Mouse (Mus musculus) 3T3-L1 (cell line): ENCODE measurements around the gene Rrp8.

Experiments used
- DNase-seq: peaks from one replicate; pipeline ENCODE4 v3.0.0-alpha.2; 2015; ENCODE audit warnings: low read depth, low spot score

Rrp8 gene

DNA sequence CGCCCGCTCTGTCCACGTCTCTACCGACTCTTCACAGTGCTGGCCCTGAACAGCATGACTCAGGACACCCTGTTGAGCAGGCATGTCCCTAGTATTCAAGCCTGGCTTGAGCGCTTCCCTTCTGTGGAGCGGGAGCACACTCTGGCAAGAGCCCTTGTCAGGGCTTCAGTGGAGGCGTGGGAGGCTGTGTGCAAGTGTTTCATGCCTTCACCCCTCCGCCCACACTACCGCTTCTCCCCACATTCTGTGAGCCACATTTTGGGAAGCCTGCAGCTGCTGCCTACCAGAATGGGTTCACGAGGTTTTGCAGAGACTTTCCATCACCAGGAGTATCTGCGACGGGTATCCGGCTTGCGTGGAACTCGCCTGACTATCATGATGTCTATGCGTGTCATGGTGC, 34.0 kb downstream of the Rrp8 start:
- no peak for DNase-seq

DNA sequence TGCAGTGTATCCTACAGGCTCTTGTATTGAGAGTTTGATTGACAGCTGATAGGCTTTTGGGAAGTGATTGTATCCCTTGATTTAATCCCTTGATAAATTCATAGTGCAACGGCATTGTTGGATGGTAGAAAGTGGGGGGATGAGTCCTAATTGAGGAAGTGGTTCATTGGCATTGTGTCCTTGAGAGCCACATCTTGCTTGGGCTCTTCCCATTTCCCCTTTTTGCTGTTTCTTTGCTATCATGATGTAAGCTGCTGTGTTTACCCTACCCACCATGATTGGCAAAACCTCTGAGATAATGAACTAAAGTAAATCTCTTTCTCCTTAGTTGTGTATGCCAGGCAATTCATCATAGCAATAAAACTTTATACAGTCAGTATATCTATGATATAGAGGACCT, 46.3 kb downstream of the Rrp8 start:
- DNase-seq = no peak

DNA sequence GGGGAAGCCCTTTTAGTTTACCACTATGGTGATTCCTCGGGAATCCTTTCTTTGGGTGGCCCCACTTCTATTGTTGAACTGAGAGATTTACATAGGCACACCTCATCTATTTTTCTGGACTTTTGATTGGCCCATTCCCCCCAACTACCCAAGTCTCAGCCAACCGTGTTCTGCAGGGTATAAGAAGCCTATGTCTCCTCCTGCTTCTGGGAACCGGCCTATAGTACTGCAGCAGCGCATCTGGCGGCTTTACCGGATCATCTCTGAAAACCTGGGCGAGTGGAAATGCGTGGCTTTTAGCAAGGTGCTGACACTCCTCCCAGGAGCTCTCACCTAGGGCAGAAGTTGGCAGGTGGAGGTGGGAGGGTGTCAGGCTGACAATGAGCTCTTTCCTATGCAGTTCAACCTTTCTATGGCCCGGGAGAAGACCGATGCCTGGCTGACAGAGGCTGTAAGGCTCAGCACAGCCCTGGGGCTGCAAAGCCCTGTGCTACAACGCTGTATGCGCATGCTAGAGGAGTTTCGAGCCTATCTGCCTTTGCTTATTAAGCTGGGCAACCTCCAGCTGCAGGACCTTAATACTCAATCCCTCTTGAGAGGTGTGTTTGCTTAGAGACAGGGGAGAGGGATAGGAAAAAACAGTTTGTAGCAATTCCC, 51.5 kb downstream of the Rrp8 start:
- DNase-seq = no peak
